Mouse (Mus musculus) lung, postnatal 0 days (tissue): Measurements from ENCODE around the gene Zfand3.

Source experiments
- CTCF ChIP-seq: IDR thresholded peaks from 2 replicates; pipeline ENCODE4 v1.5.1; 2016; ENCODE audit warnings: antibody characterized with exemption, mild to moderate bottlenecking
- EP300 ChIP-seq: IDR thresholded peaks from 2 replicates; pipeline ENCODE4 v1.6.1; 2016; ENCODE audit warnings: antibody characterized with exemption, mild to moderate bottlenecking, control low read depth

- no peak for TF ChIP-seq CTCF
- TF ChIP-seq EP300: no peak
These were observed 117.7 kb downstream of the Zfand3 start for GRCm38 (mm10) chr17:30122278-30122677.
